Mouse (Mus musculus) liver, embryonic 12.5 days (tissue): ENCODE measurements around the gene Trim3. TPM values are rescaled to one million over a fixed set of nuclear protein-coding genes. Genes with fewer than 3 reads are reported as not detected.

Experiments used
- ATAC-seq: fragments of 200-750 bp; cut with Nextera tagmentation; 2 replicates; pipeline ENCODE4 v1.8.0; 2017; ENCODE audit warnings: moderate number of reproducible peaks, mild to moderate bottlenecking, moderate library complexity
- H3K27ac ChIP-seq: fragments of 300-500 bp; sonication (generic); 2 replicates; pipeline ENCODE4 v1.5.1; 2016; ENCODE audit warnings: mild to moderate bottlenecking
- H3K27me3 ChIP-seq: fragments of 300-500 bp; sonication (generic); replicated peaks from 2 replicates; pipeline ENCODE4 v1.6.1; 2016; ENCODE audit warnings: mild to moderate bottlenecking, moderate library complexity
- H3K36me3 ChIP-seq: fragments of 300-500 bp; sonication (generic); 2 replicates; pipeline ENCODE4 v1.6.1; 2016; ENCODE audit warnings: mild to moderate bottlenecking, moderate library complexity
- H3K4me1 ChIP-seq: fragments of 300-500 bp; sonication (generic); 2 replicates; pipeline ENCODE4 v1.6.1; 2016
- H3K4me2 ChIP-seq: fragments of 300-500 bp; sonication (generic); 2 replicates; pipeline ENCODE4 v1.6.1; 2016; ENCODE audit warnings: mild to moderate bottlenecking, moderate library complexity
- H3K4me3 ChIP-seq: fragments of 300-500 bp; sonication (generic); 2 replicates; pipeline ENCODE4 v1.5.1; 2016; ENCODE audit warnings: mild to moderate bottlenecking, moderate library complexity
- H3K9ac ChIP-seq: fragments of 300-500 bp; sonication (generic); 2 replicates; pipeline ENCODE4 v1.6.1; 2016; ENCODE audit warnings: mild to moderate bottlenecking, moderate library complexity
- H3K9me3 ChIP-seq: fragments of 300-500 bp; sonication (generic); replicated peaks from 2 replicates; pipeline ENCODE4 v1.6.1; 2016; ENCODE audit warnings: mild to moderate bottlenecking, moderate library complexity
- WGBS: fragments of 180-500 bp; shearing (Covaris S2); methylation state at CpG from one replicate; pipeline ENCODE4 v1.1.7; 2016; ENCODE audit not compliant: insufficient replicate concordance; 5-methylcytosine and 5-hydroxymethylcytosine counted together
- polyA plus RNA-seq: library from polyadenylated mRNA; unstranded; fragments of >200 nt; fragmentation: Nextera tagmentation; extraction: Ambion mirVana; gene quantifications from 2 replicates; pipeline ENCODE4 v1.2.1, GENCODE M21; 2016

Gene Trim3
- polyA plus RNA-seq, 1 experiment from 2014 or later, result 7.7 TPM

DNA sequence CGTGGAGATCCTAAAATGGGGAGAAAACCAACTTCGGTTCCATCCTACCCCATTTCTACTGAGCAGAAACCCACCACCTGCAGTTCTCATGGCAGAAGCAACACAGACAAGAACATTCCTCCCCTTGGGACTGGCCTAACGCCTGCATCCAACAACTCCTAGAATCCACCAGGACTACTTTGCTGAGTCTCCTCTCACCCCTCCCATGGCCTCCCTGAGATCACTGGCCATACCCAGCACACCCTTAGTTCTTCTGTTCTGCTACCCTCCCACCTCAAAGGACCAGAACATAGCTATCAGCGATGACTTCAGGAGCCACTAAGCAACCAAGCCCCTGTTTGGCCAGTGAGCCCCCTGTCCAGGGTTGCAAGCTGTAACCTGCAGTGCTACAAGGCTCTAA lies 62.6 kb downstream of the Trim3 start:
- no peak overlapping the region for H3K9ac ChIP-seq
- no peak for ATAC-seq
- 61% methylated on average over 4 of the region's 4 CpGs for WGBS

DNA sequence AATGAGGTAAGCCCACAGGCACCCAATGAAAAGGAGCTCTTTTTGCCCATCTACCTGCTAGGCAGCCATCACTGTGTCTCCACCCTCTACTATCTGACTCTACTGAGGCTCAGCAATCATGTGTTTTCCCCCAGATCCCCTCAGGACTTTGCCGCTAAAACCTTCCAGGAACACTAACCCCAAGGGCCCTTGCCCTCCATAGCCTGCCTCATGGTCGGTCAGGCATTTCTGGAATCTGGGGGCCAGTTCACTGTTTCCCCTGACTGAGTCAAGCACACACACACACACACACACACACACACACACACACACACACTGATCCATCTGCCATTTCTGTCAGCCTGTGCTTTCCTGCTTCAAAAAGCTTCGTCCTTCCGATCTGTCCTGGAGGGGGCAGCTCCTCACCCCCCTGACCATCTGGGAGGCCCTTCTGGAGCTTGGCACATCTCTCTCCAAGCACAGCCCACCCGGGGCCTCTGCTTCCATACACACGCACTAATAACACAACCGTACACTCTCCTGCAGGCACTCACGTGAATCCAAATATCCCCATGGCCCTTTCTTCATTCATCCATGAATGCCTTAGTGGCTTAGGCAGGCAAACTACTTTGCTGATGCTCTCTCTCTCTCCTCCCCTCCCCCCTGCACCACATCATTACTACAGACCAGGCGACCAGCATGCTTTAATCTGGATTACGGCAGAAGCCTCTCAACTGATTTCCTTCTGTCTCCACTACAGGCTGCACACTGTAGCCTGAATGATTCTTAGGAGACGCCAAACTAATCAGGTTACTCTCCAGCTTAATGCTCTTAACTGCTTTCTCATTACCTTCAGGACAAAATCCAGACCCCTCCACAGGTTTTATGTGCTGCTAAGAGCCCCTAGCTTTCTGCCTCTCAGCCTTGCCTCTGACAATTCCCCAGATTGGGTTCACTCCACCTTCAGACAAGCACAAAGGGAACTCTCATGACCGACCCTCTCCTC lies 63.6 kb downstream of the Trim3 start:
- Histone ChIP-seq H3K27ac (no peak overlapping the region), H3K36me3 (no peaks in the 10 kb centered on the region), H3K4me2 (no peak overlapping the region), H3K9ac (no peak overlapping the region), H3K4me1 (no peaks in the 10 kb centered on the region), H3K27me3 (peaks cover 17% of the 10 kb centered on the region; the same call in 1 of the 2 replicates), H3K9me3 (no peaks in the 10 kb centered on the region), H3K4me3 (no peak overlapping the region)
- ATAC-seq, result no peak
- WGBS, result 55% methylated on average over 12 of the region's 12 CpGs

More for the DNA sequence above, 62.6 kb downstream of the Trim3 start:
- Histone ChIP-seq H3K4me3 (no peak overlapping the region), H3K27ac (no peak overlapping the region), H3K36me3 (no peaks in the 10 kb centered on the region), H3K27me3 (peaks cover 17% of the 10 kb centered on the region; the same call in 1 of the 2 replicates), H3K9me3 (no peaks in the 10 kb centered on the region), H3K4me1 (no peaks in the 10 kb centered on the region), H3K4me2 (no peak overlapping the region)

DNA sequence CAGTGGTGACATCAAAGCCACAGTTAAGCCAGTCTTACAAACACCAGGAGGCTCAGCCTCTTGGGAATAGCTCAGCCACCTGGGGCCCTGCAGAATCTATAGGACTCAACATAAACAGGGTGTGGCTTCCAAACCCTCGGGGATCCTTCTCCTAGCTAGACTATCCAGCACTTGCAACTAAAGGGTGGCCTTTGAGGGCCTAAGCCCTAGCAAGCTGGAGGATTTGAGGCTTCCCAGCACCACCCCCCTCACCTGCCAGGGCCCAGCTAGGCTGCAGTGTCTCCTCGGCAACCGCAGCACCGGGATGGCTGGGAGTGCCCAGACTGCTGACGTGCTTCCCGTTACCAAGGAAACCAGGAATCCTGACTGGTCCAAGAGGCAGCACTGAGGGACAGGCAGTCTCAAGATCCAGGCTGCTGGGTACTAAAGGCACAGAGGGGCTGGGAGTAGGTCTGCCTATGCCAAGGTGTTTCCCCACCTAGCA lies 64.3 kb downstream of the Trim3 start:
- no peak overlapping the region for H3K4me3 ChIP-seq
- ATAC-seq, result peak; percentile 16
- WGBS, result 19% methylated on average over 6 of the region's 6 CpGs
- no peak overlapping the region for H3K9ac ChIP-seq
- H3K27me3 ChIP-seq, result peaks cover 17% of the 10 kb centered on the region; the same call in 1 of the 2 replicates
- no peaks in the 10 kb centered on the region for H3K4me1 ChIP-seq
- H3K4me2 ChIP-seq, result no peak overlapping the region
- H3K36me3 ChIP-seq, result no peaks in the 10 kb centered on the region
- H3K9me3 ChIP-seq, result no peaks in the 10 kb centered on the region
- no peak overlapping the region for H3K27ac ChIP-seq

DNA sequence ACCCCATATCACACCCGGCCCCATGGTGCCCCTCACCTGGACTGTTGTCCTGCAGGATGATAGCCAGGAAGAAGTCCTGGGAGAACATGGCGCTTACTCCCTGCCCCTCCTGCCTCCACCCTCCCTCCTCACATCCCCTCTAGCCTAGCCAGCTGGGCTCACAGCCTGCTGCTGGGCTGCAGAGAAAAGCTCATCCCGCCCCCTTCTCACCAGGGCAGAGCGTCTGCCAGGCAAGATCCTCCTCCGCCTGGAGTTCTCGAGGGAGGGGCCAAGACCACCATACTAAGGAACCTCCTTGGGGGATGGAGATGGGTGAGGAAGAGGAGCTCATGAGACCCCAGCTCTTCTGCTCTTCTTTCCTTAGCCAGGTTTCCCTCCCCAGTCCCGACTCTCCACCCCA lies 64.8 kb downstream of the Trim3 start:
- WGBS, result 33% methylated on average over 7 of the region's 7 CpGs
- Histone ChIP-seq H3K4me3 (no peak overlapping the region), H3K4me2 (no peak overlapping the region), H3K4me1 (no peaks in the 10 kb centered on the region), H3K36me3 (no peaks in the 10 kb centered on the region), H3K27me3 (peaks cover 17% of the 10 kb centered on the region; the same call in 1 of the 2 replicates), H3K27ac (no peak overlapping the region), H3K9me3 (no peaks in the 10 kb centered on the region), H3K9ac (no peak overlapping the region)
- no peak for ATAC-seq

DNA sequence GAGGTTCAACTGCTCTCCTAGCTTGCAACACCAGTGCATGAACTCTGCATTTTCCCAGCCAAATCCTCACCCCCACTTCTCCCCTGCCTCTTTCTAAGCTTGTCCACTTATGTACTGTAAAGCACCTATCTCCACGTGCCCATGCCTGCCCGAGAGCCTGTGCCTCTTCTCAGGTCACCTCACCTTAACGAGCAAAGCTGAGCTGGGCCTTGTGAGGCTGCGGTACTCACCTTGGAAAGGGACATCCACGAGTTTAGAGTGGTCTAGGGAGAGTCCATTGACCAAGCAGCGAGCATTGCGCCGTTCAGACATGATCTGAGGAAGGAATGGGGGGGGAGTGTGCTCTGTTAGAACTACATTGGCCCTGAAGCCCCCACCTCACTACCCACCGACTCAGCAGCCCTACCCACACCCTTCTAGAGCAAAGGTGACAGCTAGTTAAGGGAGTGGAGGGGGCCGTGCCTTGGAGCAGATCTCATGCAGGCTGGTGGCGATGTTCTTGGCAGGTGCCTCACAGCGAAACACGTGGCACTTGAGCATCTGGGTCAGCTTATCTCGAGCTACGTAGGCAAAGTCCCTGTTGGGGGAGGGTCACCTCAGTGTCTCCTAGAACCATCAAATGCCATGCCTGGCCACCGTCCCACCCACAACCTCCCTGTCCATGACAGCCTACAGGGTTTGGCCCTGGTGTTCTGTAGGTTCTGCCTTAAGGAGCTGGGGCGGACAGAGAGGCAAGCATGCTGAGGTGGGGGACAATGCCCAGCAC lies 68.1 kb downstream of the Trim3 start:
- no peak for ATAC-seq
- Histone ChIP-seq H3K9me3 (no peaks in the 10 kb centered on the region), H3K4me2 (no peak overlapping the region), H3K4me3 (no peak overlapping the region), H3K27ac (no peak overlapping the region), H3K27me3 (peaks cover 17% of the 10 kb centered on the region; the same call in 1 of the 2 replicates), H3K4me1 (no peaks in the 10 kb centered on the region), H3K36me3 (no peaks in the 10 kb centered on the region), H3K9ac (no peak overlapping the region)
- WGBS, result 63% methylated on average over 17 of the region's 17 CpGs

DNA sequence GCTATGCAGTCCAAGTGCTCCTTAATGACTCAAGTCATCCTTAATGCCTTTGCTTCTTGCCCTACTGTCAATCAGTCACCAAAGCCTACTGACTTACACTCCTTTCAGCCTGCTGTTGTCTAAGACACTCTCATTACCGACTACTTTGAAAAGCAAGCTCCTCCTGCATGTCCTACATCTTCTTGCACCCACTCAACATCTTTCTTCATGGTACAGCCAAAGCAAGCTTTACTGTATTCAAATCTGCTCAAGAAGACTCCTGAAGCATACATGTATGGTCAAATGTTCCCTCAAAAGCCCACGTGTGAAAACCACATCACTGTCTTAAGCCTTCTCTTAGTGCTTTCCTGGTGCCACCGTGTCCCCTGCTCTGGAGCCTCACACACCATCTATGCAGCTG lies 70.0 kb downstream of the Trim3 start:
- H3K4me1 ChIP-seq, result no peaks in the 10 kb centered on the region
- H3K4me3 ChIP-seq, result no peak overlapping the region
- no peak overlapping the region for H3K27ac ChIP-seq
- ATAC-seq, result no peak
- H3K9me3 ChIP-seq, result no peaks in the 10 kb centered on the region
- 0 out of 2 replicates have a peak, but pooled peaks cover under 1% of the 10 kb centered on the region for H3K27me3 ChIP-seq
- H3K36me3 ChIP-seq, result peaks cover 7% of the 10 kb centered on the region
- no peak overlapping the region for H3K9ac ChIP-seq
- 61% methylated on average over 3 of the region's 3 CpGs for WGBS
- H3K4me2 ChIP-seq, result no peak overlapping the region

DNA sequence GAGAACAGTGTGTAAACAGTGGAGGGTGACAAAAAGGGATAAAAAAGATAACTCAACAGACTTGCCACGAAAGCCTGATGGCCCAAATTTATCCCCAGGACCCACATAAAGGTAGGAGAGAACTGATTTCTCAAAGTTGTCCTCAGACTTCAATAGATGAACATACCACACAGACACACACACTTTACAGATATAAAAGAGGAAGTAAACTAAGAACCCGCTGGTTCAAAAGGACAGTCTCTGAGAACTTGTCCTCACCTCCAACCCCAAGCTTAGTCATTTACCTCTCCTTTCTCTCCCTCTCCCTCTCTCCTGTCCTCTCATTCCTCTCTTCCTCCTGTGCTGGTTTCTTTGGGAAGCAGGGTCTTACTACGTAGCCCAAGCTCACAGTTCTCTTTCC lies 71.1 kb downstream of the Trim3 start:
- Histone ChIP-seq H3K4me1 (no peaks in the 10 kb centered on the region), H3K9ac (no peak overlapping the region), H3K9me3 (no peaks in the 10 kb centered on the region), H3K27me3 (no peaks in the 10 kb centered on the region), H3K36me3 (peaks cover 17% of the 10 kb centered on the region), H3K27ac (no peak overlapping the region), H3K4me2 (no peak overlapping the region), H3K4me3 (no peak overlapping the region)
- WGBS, result 58% methylated on average over 3 of the region's 3 CpGs
- no peak for ATAC-seq

DNA sequence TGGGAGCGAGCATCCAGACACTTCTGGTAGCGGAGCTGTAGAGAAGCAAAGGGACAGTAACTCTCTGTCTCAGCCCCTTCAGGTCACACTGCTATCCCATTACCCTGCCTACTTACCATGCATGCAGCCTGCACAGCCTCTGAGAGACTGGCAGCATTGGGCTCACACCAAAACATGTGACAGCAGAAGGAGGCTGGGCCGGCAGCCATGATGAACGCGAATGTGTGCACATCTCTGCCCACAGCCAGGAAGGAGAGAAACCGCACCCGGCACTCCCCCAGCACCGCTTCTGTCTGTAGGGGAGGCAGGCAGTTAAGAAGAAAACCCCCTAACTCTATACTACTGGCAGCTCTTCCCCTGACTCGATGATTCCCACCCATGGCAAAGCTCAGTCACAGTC lies 74.4 kb downstream of the Trim3 start:
- H3K27me3 ChIP-seq, result no peaks in the 10 kb centered on the region
- no peak overlapping the region for H3K4me3 ChIP-seq
- ATAC-seq, result no peak
- no peak overlapping the region for H3K9ac ChIP-seq
- no peaks in the 10 kb centered on the region for H3K9me3 ChIP-seq
- no peak overlapping the region for H3K4me2 ChIP-seq
- WGBS, result 80% methylated on average over 9 of the region's 9 CpGs
- no peak overlapping the region for H3K27ac ChIP-seq
- peaks cover 36% of the 10 kb centered on the region for H3K36me3 ChIP-seq
- peaks cover 20% of the 10 kb centered on the region for H3K4me1 ChIP-seq

DNA sequence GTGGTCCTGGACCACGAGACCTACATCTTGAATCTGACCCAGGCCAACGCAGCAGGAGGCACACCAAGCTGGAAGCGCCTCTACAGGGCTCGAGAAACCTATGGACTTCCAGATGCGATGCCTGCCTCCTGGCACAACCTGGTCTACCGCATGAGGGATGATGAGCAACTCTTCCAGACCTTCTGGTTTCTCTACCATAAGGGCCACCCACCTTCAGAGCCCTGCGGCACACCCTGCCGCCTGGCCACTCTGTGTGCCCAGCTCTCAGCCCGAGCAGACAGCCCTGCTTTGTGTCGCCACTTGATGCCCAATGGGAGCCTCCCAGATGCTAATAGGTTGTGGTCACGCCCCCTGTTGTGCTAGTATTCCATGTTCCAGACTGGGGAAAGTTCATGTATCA lies 75.7 kb downstream of the Trim3 start:
- Histone ChIP-seq H3K4me3 (no peak overlapping the region), H3K27me3 (no peaks in the 10 kb centered on the region), H3K9ac (no peak overlapping the region), H3K4me2 (no peak overlapping the region), H3K27ac (no peak overlapping the region), H3K4me1 (peaks cover 27% of the 10 kb centered on the region), H3K36me3 (peaks cover 36% of the 10 kb centered on the region), H3K9me3 (no peaks in the 10 kb centered on the region)
- no peak for ATAC-seq
- WGBS, result 81% methylated on average over 11 of the region's 11 CpGs

DNA sequence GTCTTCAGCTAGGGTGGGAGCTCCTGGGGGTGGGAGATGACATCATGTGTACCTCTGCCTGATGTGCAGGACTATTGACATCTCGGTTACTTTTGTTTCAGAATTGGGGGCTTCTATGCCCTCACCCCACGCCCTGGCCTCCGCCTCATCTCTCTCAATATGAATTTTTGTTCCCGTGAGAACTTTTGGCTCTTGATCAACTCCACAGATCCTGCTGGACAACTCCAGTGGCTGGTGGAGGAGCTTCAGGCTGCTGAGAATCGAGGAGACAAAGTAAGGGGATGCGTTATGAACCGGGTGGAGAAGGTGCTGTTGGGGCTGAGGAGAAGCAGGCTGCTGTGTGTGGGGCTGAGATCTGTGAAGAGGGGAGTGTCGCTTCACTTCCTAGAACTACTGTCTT lies 77.0 kb downstream of the Trim3 start:
- peaks cover 36% of the 10 kb centered on the region for H3K36me3 ChIP-seq
- no peak overlapping the region for H3K9ac ChIP-seq
- no peak overlapping the region for H3K27ac ChIP-seq
- ATAC-seq, result no peak
- peaks cover 27% of the 10 kb centered on the region for H3K4me1 ChIP-seq
- H3K27me3 ChIP-seq, result no peaks in the 10 kb centered on the region
- WGBS, result 77% methylated on average over 8 of the region's 8 CpGs
- H3K4me3 ChIP-seq, result no peak overlapping the region
- H3K4me2 ChIP-seq, result peak overlapping the region; percentile 86; the same call in 1 of the 2 replicates
- no peaks in the 10 kb centered on the region for H3K9me3 ChIP-seq

DNA sequence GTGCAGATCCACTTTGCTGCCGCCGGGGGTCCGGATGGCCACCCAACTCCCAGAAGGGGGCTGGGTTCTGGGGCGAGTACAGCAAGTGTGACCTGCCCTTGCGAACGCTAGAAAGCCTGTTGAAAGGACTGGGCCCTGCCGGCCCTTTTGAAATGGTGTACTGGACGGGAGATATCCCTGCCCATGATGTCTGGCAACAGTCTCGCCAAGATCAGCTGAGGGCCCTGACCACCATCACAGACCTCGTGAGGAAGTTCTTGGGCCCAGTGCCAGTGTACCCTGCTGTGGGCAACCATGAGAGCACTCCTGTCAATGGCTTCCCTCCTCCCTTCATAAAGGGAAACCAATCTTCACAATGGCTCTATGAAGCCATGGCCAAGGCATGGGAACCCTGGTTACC lies 77.8 kb downstream of the Trim3 start:
- H3K9ac ChIP-seq, result peak overlapping the region; percentile 82; the same call in 1 of the 2 replicates
- H3K4me1 ChIP-seq, result peaks cover 27% of the 10 kb centered on the region
- peaks cover 36% of the 10 kb centered on the region for H3K36me3 ChIP-seq
- no peak for ATAC-seq
- WGBS, result 80% methylated on average over 10 of the region's 10 CpGs
- H3K4me2 ChIP-seq, result peak overlapping the region; percentile 86
- H3K27ac ChIP-seq, result no peak overlapping the region
- peak overlapping the region; percentile 73 for H3K4me3 ChIP-seq
- no peaks in the 10 kb centered on the region for H3K9me3 ChIP-seq
- no peaks in the 10 kb centered on the region for H3K27me3 ChIP-seq
